Mouse (Mus musculus) spleen, adult 12 weeks (tissue): ENCODE measurements around the gene Herc4.

Experiments used
- DNase-seq: peaks from one replicate; pipeline ENCODE4 v3.0.0; 2022; ENCODE audit warnings: low spot score

The Herc4 gene

DNA sequence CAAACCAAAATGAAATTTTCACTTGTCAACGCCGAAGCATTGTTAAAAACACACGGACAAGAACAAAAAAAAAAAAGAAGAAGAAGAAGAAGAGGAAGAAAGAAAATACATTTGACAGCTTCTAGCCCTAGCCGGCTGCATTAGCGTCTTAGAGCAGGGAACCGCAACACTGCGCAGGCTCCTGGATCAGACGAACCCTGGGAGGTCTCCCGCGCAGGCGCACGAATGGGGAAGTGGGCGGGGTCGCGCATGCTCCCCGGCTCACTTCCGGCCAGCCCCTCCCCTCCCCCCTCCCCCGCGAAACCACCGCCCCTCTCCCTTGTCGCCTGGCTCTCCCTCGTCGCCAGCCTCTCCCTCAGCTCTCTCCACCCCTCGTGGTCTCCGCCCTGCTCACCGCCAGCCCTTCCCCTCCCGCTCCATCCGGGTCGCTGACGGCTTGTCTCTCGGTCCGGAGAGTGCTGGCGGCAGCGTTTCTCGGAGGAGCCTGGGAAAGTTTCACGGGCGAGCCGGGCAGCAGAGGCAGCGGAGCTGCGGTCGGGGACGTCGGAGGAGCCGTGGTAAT lies at the start of gene Herc4:
Gene Herc4 (plus strand): TSS at position 318 of the 562 bp plus-strand sequence.
- DNase-seq, result peak; percentile 88

GRCm38 (mm10) chr10:63199008-63199407 lies 44.6 kb upstream of the Herc4 start:
- no peak for DNase-seq

- no peak for DNase-seq
Observed at GRCm38 (mm10) chr10:63201534-63201933, 42.1 kb upstream of the Herc4 start.

GRCm38 (mm10) chr10:63203002-63203401 lies 40.6 kb upstream of the Herc4 start:
- DNase-seq, result no peak

DNA sequence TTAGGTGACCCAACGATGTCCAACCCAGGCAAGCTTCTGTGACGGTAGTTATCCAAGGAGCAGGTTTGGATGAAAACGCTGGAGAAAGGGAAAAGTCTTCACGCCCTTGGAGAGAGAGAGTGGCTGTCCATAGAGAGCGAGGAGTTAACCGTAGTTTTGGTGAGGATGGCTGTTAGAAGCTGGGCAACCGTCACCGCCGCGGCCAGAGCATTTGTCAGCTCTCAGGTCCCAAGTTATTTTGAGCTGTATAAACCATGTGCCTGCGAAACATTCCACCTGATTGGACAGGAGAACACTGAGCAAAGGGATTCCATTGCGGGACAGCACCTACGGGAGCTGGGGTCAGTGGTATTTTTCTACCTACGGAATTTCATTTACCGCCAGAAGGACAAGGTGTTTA lies 39.9 kb upstream of the Herc4 start, which contains the start of gene Mypn:
Gene Mypn (minus strand): TSS at position 225 of the 400 bp plus-strand sequence.
- DNase-seq, result no peak

- DNase-seq, result no peak
Observed at GRCm38 (mm10) chr10:63208871-63209270, 34.7 kb upstream of the Herc4 start.

- DNase-seq, result no peak
Observed at GRCm38 (mm10) chr10:63221081-63221783, 22.4 kb upstream of the Herc4 start.

DNA sequence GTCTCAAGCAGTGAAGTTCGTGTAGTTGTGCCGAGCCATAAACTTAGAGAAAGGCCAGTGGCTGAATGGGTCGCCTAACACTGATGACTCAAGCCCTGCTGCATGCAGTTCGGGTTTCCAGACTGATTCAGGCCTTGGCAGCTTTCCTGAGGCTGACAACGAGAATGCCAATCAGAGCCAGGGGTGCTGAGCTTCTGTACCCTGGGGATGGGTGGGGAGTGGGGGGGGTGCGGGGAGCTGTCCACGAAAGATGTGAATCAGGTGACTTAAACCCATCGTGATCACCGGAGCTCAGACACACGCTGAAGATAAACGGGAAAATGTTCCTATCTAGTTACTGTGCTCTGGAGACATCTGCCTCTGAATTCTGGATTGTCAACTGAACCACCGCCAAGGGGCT lies 19.3 kb upstream of the Herc4 start:
- DNase-seq, result no peak

DNA sequence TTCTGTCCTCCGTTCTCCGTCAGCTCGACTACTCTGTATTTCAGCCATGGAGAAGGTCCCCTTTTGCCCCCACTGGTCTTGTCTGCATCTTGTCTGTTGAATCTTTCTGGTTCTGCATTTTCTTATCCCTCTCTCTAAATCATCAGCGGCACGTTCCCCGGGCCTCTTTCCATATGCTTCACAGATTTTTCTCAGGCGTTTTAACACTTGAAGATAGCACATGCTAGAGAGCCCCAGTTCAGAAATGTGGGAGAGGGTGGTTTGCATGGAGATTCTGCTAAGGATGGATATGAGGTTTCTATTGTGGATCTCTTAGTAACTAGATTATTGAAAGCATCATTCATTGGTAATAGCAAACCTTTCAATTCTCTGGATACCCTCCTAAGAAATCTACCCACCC lies 13.3 kb upstream of the Herc4 start:
- no peak for DNase-seq

- DNase-seq, result no peak
Observed at GRCm38 (mm10) chr10:63230854-63231253, 12.8 kb upstream of the Herc4 start.

DNA sequence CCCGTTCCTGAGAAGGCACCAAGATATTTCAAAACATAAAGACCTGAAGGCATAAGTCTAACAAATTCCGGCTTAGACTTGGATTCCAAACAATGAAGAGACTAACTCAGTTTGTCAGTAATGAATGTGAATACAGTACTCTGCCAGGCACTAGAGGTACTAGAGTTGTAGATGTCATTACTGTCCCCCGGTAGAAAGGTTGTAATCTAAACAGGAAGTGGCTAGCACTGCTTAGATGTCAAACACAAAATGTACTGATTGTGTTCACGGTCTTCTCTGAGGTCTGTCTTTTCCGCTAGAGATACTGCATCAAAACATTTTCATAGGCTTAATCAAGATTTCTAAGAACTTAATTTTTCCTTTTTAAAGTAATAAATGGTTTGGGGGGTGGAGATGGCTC lies 12.0 kb upstream of the Herc4 start:
- DNase-seq, result no peak

- no peak for DNase-seq
Observed at GRCm38 (mm10) chr10:63234133-63234532, 9.5 kb upstream of the Herc4 start.

DNA sequence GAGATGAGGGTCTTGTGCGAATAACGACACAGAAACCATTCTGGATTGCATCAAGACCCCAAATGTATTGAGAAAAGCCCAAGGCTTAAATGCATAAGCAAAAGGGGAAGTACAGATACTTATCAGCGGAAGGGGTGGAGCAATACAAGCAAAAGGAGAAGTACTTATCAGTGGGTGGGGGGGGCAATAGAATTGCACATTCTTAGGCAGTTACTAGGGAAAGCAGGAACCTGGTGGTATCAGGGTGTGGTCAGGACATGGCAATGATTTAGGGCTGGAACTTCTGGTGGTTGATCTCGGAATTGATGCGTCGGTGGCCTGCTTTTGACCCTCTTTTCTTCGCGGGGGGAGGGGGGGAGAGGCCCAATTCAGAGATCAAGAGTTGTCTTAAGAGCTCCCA lies 7.7 kb upstream of the Herc4 start:
- DNase-seq, result no peak

GRCm38 (mm10) chr10:63236663-63237062 lies 6.9 kb upstream of the Herc4 start:
- DNase-seq, result no peak

DNA sequence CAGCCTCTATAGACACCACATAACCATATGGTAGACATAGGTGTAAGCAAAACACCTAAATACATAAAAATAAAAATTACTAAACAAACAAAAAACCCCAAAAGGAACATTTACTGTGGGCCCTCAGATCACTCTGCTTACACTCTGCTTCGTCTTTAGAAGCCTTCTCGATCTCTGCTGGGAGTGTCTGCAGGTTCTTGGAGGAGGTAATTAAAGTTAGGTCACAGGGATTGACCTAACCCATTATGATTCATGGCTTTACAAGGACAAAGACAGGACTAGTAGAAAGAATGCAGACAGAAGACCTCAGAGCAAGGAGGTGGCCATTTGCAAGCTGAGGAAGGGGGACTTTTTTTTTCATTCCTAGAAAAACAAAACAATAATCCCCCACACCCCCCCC lies 6.4 kb upstream of the Herc4 start:
- DNase-seq, result no peak

- no peak for DNase-seq
Observed at GRCm38 (mm10) chr10:63238090-63238489, 5.5 kb upstream of the Herc4 start.

DNA sequence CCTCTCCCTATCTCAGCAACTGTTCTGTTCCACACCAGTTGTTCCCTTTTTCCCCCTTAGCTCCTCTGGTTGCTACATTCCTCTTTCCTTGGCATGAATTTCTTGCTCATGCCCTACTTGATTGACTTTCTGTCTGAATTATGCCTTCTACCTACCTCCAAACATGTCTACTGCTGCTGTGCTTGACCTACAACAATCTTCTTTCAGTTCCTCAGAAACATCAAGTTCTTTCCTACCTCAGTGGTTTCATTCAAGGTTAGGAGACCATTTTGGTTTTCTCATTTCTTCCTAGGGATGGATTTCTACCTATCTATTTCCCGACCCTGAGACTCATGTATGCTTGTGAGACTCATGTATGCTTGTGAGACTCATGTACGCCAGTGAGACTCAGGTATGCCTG lies 3.8 kb upstream of the Herc4 start:
- no peak for DNase-seq

DNA sequence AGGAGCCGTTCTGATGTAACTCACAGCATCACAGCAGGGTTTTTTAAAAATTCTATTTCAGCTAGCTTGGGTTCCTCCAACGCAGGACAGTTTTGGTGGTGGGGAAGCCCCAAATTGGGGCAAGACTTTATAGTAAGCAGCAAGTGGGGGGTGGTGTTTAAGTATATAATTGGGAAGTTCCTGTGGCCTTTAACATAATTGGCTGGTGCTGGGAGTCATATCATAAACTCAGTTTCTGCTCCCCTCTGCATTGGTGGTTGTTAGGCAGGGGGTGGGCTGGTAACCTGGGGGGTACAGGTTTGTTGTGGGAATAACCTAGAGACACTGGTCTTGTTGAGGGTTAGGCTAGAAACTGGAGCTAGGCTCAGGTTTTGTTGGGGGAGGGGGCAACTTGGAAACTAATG lies 2.7 kb upstream of the Herc4 start:
- no peak for DNase-seq

DNA sequence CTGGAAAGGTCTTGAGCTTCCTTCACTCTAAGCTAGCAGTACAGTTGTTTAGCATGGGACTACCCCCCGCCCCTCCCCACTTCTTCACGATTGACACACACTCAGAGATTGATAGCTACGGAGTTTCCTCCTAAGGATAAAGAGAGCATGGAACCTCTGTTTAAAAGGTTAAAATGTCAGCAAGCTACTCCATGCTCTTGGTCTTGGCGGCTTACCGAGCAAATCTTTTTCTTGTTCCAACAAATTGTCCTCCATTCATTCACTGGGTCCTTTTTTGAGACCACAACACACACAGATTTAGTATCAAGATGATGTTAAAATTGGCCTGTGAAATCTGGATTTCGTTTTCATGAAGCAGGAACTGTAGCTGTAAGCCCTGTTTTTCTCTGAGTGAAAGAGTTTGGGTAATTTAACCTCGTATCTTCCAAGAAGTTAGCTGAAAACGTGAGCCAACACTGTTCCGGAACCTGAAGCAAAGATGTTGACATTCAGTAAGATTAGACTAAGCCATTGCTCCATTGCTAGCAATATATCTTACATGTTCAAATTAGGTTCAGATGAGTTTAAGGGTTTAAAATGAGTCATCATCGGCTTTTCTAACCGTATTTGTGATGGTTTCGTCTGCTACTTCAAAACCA lies 693 bp upstream of the Herc4 start:
- DNase-seq, result no peak

GRCm38 (mm10) chr10:63244055-63244671 lies 553 bp downstream of the Herc4 start:
- no peak for DNase-seq

DNA sequence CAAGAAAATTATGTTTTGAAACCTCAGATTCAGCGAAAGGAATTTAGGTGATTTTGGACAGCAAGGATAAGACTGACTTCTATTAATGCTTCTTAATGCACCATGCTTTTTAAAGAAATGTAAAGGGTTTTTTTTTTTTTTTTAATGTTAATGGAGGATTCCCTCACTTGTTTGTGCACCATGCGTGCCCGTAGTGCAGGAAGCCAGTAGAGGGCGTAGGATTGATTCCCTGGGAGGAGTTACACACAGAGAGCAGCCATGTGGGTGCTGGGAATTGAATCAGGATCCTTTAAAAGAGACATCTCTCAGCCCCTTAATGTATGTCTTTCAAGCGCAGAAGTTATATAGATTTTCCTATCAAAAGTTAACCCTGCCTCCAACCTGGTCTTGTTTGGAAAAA lies 1.1 kb downstream of the Herc4 start:
- DNase-seq, result peak; percentile 16

- DNase-seq, result no peak
Observed at GRCm38 (mm10) chr10:63245846-63246245, 2.2 kb downstream of the Herc4 start.

DNA sequence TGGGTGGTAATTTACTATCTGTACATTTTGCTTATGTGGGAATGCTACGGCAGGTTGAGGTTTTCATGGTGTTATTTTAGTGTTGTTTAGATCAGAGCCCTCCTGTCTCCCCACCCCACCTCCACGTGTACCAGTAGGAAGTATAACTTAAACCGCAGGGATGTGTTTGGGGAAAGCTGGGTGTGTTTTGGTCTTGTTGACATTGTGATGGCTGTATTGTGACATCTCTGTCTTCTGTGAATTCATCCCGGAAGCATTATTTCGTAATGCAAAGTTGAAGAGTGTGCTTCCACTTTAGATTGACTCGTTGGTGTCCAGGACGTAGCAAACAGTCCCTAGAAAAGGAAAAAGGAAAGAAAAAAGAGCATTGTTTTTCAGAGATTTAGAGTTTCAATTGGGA lies 3.8 kb downstream of the Herc4 start:
- no peak for DNase-seq
